Mouse (Mus musculus) regulatory T cell (primary cell): ENCODE measurements around the gene Taf6.
"Not testable (repeated sequence)": the region's sequence is repeated elsewhere in the genome, so short reads cannot be mapped to it uniquely, and the experiment has no call there.

ENCODE experiments used
- in situ Hi-C: fragments of 300-600 bp; cut with MboI, MseI; formaldehyde crosslinking; loops from one replicate; pipeline ENCODE4 v1.15.1; 2025; ENCODE audit warnings: high pct_unique_total_duplicates

Taf6 gene

GRCm38 (mm10) chr5:138186950-138187638 lies at the start of gene Taf6, which contains the start of gene Cnpy4:
Taf6 (minus strand) TSS chr5:138187451.
Cnpy4 (plus strand) TSS chr5:138187485.
- in situ Hi-C loops: no loop called here

DNA sequence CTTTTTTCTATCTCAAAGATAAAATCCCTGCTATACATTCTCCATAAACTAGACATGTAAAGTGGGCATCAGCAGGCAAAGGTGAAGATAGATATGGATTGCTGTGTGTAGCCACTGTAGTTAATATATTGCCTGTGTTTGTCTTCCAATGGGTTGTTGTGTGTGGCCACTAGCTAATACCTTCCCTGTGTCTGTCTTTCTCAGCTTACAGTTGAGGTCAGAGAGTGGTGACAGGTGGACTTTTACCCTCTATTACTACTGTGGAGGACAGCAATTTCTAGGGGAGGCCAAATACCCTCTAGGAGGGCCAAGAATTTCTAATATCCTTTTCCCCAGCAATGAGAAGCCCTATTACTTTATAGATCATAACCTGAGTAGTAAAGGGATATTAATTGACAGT lies 47.0 kb upstream of the Taf6 start:
- in situ Hi-C loops: no loop called here

DNA sequence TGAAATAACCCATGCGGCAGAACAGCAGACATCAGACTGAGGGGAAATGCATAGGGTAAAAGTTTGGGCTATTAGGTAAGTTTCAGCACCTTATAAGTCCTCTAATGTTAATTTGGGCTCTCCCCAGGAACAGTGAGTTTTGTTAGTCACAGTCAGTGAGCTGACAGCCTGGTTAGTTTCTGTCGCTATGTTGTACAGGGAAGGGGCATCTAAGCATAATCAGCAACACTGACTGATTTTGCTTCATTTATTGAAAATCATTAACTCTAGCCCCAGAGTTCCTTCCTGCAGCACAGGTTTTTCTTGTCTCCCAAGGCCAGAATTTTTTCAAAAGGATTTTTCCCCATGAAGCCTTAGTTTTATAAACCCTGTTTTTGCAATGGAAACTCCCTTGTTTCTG lies 46.5 kb upstream of the Taf6 start:
- in situ Hi-C loops: no loop called here

DNA sequence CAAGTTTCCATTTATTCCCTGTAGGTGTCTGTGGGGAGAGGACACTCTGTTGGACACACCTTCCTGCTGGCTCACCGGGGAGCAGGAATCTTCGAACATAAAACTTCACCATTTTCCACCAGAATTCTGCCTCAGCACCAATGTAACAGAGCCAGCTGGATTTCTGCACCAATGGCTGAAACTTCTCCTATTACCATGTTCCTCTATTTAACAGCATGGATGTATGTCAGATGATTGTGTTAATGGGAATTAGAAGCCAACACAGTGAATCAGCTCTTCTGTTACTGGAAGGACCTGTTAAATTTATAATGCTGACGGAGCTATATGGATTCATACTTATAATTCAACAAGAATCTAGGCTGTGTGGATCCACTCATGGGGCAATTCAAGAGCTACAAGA lies 42.3 kb upstream of the Taf6 start:
- in situ Hi-C loops: no loop called here

- in situ Hi-C loops: no loop called here
Observed at GRCm38 (mm10) chr5:138228026-138228425, 40.8 kb upstream of the Taf6 start.

DNA sequence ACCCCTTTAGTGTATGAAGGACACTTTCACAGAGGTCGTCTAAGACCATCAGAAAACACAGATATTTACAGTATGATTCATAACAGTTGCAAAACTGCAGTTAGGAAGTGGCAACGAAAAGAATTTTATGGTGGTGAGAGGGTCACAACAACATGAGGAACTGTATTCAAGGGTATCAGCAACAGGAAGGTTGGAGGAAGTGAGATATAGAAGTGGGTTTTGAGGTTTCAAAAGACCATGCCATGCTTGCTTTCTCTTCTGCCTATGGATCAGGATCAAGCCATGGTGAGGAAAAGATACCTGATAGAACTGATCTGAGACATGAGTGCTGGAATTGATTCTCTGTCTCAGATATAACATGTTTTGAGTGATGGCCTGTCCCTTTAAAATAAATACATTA lies 40.1 kb upstream of the Taf6 start:
- in situ Hi-C loops: no loop called here

GRCm38 (mm10) chr5:138226491-138226890 lies 39.2 kb upstream of the Taf6 start:
- in situ Hi-C loops: no loop called here

DNA sequence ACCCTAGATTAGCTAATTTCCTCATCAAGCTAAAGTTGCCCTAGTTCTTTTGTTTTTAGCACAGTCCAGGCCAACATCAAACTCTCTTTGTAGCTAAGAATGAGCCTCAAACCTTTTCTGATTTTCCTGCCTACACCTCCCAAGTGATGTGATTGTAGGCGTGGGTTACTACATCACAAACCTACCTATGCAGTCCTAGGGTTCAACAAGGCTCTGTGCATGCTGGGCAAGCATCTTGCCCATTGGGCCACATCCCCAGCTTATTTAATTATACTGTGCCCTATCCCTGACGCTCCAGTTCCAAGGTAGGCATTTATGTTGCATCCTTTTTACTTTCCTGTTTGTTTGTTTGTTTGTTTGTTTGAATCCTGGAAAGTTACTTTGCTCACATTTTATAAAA lies 38.4 kb upstream of the Taf6 start, which contains the start of gene Nxpe5:
Gene Nxpe5 (plus strand): TSS at position 199 of the 400 bp plus-strand sequence.
- in situ Hi-C loops: no loop called here

DNA sequence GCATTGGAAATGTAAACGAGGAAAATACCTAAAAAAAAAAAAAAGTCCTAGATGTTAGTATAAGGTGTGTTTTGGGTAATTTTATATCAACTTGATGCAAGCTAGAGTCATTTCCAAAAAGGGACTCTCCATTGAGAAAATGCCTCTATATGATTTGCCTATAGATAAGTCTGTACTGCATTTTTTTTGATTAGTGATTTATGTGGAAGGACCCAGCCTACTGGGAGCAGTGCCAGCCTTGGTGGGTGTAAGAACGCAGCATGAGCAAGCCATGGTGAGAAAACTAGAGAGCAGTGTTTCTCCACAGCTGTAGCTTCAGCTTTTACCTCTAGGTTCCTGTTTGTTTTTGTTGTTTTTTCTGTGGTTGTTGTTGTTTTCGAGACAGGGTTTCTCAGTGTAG lies 36.0 kb upstream of the Taf6 start:
- in situ Hi-C loops: no loop called here

GRCm38 (mm10) chr5:138222111-138222510 lies 34.9 kb upstream of the Taf6 start:
- in situ Hi-C loops: no loop called here

DNA sequence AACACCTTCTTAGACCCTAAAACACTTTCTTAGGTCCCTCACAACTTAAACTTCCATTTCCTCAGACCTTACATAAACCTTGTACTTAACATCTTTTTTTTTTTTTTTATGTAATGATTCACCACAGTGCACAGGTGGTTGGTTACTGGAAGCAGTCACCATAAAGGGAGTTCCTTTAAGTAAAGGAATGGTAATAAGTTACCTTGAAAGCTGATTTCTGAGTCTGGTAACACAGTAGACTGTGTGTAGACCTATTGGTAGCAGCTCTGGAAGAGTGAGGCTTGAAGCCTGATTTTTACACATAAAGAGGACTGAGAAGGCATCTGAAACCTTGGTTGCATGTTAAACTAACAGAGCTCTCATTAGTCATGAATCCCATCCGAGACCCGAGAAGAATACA lies 32.6 kb upstream of the Taf6 start:
- in situ Hi-C loops: no loop called here

DNA sequence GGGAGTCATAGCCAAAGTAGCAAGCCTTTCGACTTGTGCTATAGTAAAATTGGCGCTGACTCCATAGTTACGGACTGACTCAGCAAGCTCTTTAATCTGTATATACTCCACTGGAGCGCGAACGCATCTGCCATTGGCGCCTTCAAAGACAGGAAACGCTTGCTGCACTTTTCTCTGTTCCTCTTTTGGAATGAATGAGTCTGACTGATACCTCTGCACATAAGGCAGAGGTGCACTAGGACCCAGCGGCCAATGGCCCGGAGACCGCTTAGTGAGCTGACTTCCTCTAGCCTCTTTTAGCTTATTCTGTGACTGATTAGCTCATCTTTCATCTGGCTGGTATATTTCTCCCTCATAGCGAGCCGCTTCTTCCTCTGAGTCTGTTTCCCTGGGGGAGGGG lies 29.4 kb upstream of the Taf6 start:
- in situ Hi-C loops: not testable (repeated sequence)

GRCm38 (mm10) chr5:138207873-138208272 lies 20.6 kb upstream of the Taf6 start:
- in situ Hi-C loops: loop anchor here (10.0 kb wide), 1 partner anchor 417 kb away; the partner anchor contains the start of gene A430033K04Rik

DNA sequence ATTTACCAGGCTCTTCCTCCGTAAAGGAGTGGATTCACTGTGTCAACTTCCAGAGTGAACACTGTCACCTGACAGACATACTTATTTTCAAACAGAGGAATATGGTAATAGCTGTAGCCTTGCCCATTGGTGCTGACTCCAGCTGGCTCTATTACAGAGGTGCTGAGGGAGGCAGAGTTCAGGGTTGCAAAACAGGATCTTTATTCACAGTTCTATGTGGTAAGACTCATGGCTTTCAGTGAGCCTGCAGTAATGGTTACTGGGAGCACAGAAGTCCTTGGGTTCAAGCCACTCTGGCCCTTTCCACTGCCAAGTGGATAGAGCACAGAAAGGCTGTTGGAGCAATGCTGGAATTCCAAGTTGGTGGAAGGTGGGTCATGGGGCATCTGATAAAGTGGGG lies 20.0 kb upstream of the Taf6 start:
- in situ Hi-C loops: loop anchor here (10.0 kb wide), 1 partner anchor 418 kb away; the partner anchor contains the start of gene A430033K04Rik

- in situ Hi-C loops: loop anchor here (10.0 kb wide), 1 partner anchor 423 kb away; the partner anchor contains the start of gene A430033K04Rik
Observed at GRCm38 (mm10) chr5:138202086-138202485, 14.8 kb upstream of the Taf6 start.

DNA sequence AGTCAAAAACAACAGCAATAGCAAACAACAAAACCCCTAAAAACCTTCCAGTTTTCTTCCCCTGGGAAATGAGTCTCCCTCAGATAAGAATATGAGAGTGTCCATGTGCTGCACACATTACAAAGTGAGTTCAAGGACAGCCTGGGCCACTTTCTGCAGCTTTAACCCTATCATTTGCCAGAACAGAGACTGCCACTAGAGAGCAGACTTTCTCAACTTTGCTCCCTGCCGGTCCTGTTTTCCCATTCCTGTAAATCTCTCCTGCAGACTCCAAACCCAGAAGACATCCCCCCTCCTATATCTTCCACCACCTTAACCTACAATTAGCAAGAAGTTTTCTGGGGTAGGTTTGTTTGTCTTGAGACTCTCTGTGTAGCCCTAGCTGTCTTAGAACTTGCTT lies 12.3 kb upstream of the Taf6 start:
- in situ Hi-C loops: no loop called here

DNA sequence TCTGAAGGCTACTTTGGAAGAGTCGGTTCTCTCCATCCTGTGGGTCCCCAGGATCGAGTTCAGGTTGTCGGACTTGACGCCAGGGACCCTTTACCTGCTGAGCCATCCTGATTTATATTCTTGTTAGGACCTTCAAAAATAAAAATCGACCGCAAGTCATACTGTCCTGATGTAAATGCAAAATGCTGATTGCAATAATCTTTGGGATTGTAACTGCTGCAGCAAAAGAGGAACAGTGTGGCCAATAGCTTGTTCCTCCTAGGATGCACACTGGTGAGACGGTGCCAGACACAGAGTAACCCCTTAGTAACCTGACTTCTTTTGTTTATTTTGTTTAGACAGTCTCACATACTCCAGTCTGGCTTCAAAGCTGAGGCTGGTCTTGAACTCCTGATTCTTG lies 8.2 kb upstream of the Taf6 start:
- in situ Hi-C loops: no loop called here

- in situ Hi-C loops: no loop called here
Observed at GRCm38 (mm10) chr5:138194755-138195345, 7.6 kb upstream of the Taf6 start.

DNA sequence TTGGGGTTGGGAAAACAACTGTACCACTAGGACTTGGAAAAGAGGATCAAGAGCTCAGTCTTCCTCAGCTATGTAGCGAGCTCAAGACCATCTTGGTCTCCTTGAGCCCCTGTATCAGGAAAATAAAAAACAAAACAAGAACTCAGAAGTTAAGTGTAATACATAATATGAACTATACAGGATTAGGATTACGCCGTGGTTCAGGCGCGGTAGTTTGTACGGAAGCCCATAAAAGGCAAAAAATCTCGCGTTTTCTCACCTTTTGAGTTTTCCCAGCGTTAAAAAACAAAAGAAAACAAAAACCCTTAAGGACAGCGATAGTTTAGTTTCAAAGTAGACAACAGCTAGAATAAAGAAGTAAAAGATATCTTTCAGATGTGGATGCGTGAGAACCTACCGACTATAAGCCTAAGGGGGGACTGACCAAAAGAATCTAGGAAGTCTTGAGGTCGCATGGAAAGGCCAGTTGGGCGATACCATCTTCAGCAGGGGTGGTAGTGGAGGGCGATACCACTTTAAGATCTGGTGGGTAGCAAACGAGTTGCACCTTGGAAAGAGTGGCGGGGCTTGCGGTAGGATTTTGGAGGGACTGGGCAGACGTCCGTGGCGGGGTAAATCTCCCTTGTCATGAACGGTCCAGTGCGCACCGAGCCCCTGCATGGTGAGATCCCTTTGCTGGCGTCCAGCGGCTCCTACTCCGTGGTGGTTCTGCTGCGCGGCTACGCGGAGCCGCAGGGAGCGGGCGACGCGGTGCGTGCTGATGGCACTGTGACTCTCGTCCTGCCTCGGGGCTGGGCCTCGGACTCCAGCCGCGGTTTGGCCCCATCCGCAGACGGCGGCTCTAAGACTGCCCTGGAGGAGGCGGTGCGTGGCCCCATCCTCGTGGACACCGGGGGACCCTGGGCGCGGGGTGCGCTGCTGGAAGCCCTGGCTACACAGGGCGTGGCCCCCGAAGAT lies 6.8 kb upstream of the Taf6 start, which contains the start of gene Mblac1:
Gene Mblac1 (plus strand): TSS at position 544 of the 957 bp plus-strand sequence.
- in situ Hi-C loops: no loop called here

- in situ Hi-C loops: no loop called here
Observed at GRCm38 (mm10) chr5:138187661-138188306, 533 bp upstream of the Taf6 start.

- in situ Hi-C loops: loop anchor here (25.0 kb wide), 1 partner anchor 1614 kb away; the partner anchor contains the start of genes Ints1 and Mafk
Observed at GRCm38 (mm10) chr5:138173217-138173616, 14.0 kb downstream of the Taf6 start.
